Mouse (Mus musculus) kidney, embryonic 16.5 days (tissue): ENCODE measurements around the gene Daxx. TPM values are rescaled to one million over a fixed set of nuclear protein-coding genes. Genes with fewer than 3 reads are reported as not detected.

Source experiments
- ATAC-seq: fragments of 200-750 bp; cut with Nextera tagmentation; 2 replicates; pipeline ENCODE4 v1.8.0; 2017; ENCODE audit warnings: moderate TSS enrichment; ENCODE audit not compliant: low FRiP score, low TSS enrichment
- H3K27ac ChIP-seq: fragments of 300-500 bp; sonication (generic); 2 replicates; pipeline ENCODE4 v1.5.1; 2014; ENCODE audit warnings: low read length
- H3K27me3 ChIP-seq: fragments of 300-500 bp; sonication (generic); 2 replicates; pipeline ENCODE4 v1.6.1; 2014; ENCODE audit warnings: low read length, control low read depth, mixed read lengths; ENCODE audit not compliant: insufficient read depth
- H3K36me3 ChIP-seq: fragments of 300-500 bp; sonication (generic); 2 replicates; pipeline ENCODE4 v1.6.1; 2014; ENCODE audit warnings: low read length, control low read depth, mixed read lengths; ENCODE audit not compliant: insufficient read depth
- H3K4me1 ChIP-seq: fragments of 300-500 bp; sonication (generic); 2 replicates; pipeline ENCODE4 v1.6.1; 2014; ENCODE audit warnings: low read length, control low read depth, mixed read lengths; ENCODE audit not compliant: insufficient read depth
- H3K4me2 ChIP-seq: fragments of 300-500 bp; sonication (generic); replicated peaks from 2 replicates; pipeline ENCODE4 v1.6.1; 2014; ENCODE audit warnings: low read depth, low read length
- H3K4me3 ChIP-seq: fragments of 300-500 bp; sonication (generic); 2 replicates; pipeline ENCODE4 v1.5.1; 2014; ENCODE audit warnings: mild to moderate bottlenecking, low read length
- H3K9ac ChIP-seq: fragments of 300-500 bp; sonication (generic); replicated peaks from 2 replicates; pipeline ENCODE4 v1.6.1; 2014; ENCODE audit warnings: low read length
- H3K9me3 ChIP-seq: fragments of 300-500 bp; sonication (generic); 2 replicates; pipeline ENCODE4 v1.6.1; 2016; ENCODE audit warnings: low read length, control low read depth
- WGBS: fragments of 180-500 bp; shearing (Covaris S2); extraction: QIAGEN DNeasy Blood & Tissue Kit; methylation state at CpG from one replicate; pipeline ENCODE4 v1.1.7; 2014; 5-methylcytosine and 5-hydroxymethylcytosine counted together
- microRNA-seq: library from miRNA; unstranded; fragments of <30 nt; microRNA quantifications from one replicate; pipeline ENCODE4, GENCODE M21; 2016
- polyA plus RNA-seq: library from polyadenylated mRNA; unstranded; fragments of >200 nt; fragmentation: Nextera tagmentation; extraction: Ambion mirVana; gene quantifications from 2 replicates; pipeline ENCODE4 v1.2.1, GENCODE M21; 2015

Daxx gene
- polyA plus RNA-seq, 1 experiment from 2014 or later, result 60.1 TPM

- H3K36me3 ChIP-seq, result peaks cover 46% of the 10 kb centered on the region
- H3K27ac ChIP-seq, result no peak overlapping the region
- no peaks in the 10 kb centered on the region for H3K27me3 ChIP-seq
- peak overlapping the region; percentile 87 for H3K4me3 ChIP-seq
- peak overlapping the region; percentile 75 for H3K9ac ChIP-seq
- peak overlapping the region; percentile 74 for H3K4me2 ChIP-seq
- no peaks in the 10 kb centered on the region for H3K9me3 ChIP-seq
- ATAC-seq, result no peak
- H3K4me1 ChIP-seq, result peaks cover 38% of the 10 kb centered on the region
- 7% methylated on average over 10 of the region's 10 CpGs for WGBS
These were observed 47.1 kb downstream of the Daxx start for GRCm38 (mm10) chr17:33956336-33956735.

GRCm38 (mm10) chr17:33957493-33957892, 48.3 kb downstream of the Daxx start:
- WGBS, result 88% methylated on average over 6 of the region's 6 CpGs
- Histone ChIP-seq H3K9ac (no peak overlapping the region), H3K27ac (no peak overlapping the region), H3K36me3 (peaks cover 46% of the 10 kb centered on the region), H3K4me1 (peaks cover 27% of the 10 kb centered on the region), H3K9me3 (no peaks in the 10 kb centered on the region), H3K4me3 (no peak overlapping the region), H3K27me3 (no peaks in the 10 kb centered on the region), H3K4me2 (no peak overlapping the region)
- no peak for ATAC-seq

- Histone ChIP-seq H3K4me1 (peaks cover 18% of the 10 kb centered on the region), H3K4me2 (no peak overlapping the region), H3K9me3 (no peaks in the 10 kb centered on the region), H3K36me3 (peaks cover 46% of the 10 kb centered on the region), H3K9ac (no peak overlapping the region), H3K27ac (no peak overlapping the region), H3K27me3 (no peaks in the 10 kb centered on the region), H3K4me3 (no peak overlapping the region)
- no peak for ATAC-seq
- WGBS, result 97% methylated on average over 11 of the region's 11 CpGs
These were observed 49.2 kb downstream of the Daxx start for GRCm38 (mm10) chr17:33958451-33958850.

GRCm38 (mm10) chr17:33959135-33959534, 49.9 kb downstream of the Daxx start:
- Histone ChIP-seq H3K4me3 (no peak overlapping the region), H3K36me3 (peaks cover 45% of the 10 kb centered on the region), H3K4me2 (no peak overlapping the region), H3K4me1 (peaks cover 11% of the 10 kb centered on the region), H3K9me3 (no peaks in the 10 kb centered on the region), H3K27ac (no peak overlapping the region), H3K27me3 (no peaks in the 10 kb centered on the region), H3K9ac (no peak overlapping the region)
- ATAC-seq, result no peak
- 97% methylated on average over 13 of the region's 13 CpGs for WGBS

GRCm38 (mm10) chr17:33959948-33960347, 50.7 kb downstream of the Daxx start:
- no peak for ATAC-seq
- peaks cover 5% of the 10 kb centered on the region for H3K4me1 ChIP-seq
- H3K27ac ChIP-seq, result no peak overlapping the region
- H3K4me3 ChIP-seq, result no peak overlapping the region
- H3K9me3 ChIP-seq, result no peaks in the 10 kb centered on the region
- no peaks in the 10 kb centered on the region for H3K27me3 ChIP-seq
- H3K36me3 ChIP-seq, result peaks cover 45% of the 10 kb centered on the region
- no peak overlapping the region for H3K9ac ChIP-seq
- 95% methylated on average over 15 of the region's 15 CpGs for WGBS
- H3K4me2 ChIP-seq, result no peak overlapping the region

- Histone ChIP-seq H3K9ac (no peak overlapping the region), H3K27me3 (no peaks in the 10 kb centered on the region), H3K4me3 (no peak overlapping the region), H3K36me3 (peaks cover 48% of the 10 kb centered on the region), H3K4me2 (no peak overlapping the region), H3K27ac (no peak overlapping the region), H3K9me3 (no peaks in the 10 kb centered on the region), H3K4me1 (no peaks in the 10 kb centered on the region)
- no peak for ATAC-seq
- 91% methylated on average over 7 of the region's 7 CpGs for WGBS
These were observed 53.7 kb downstream of the Daxx start for GRCm38 (mm10) chr17:33962876-33963275.

Small RNA genes lying within 50 kb of the gene (microRNA-seq; reads per million reads assigned to microRNA genes)
- not detected for gene Gm27740

Other genes with a start within 250 kb of the Daxx start
- gene Hnrnpm, start 222.6 kb upstream of the Daxx start, polyA plus RNA-seq, result 390 and 407 TPM in 2 replicates
- 58.4 and 61.9 TPM in 2 replicates for gene March2, start 190.7 kb upstream of the Daxx start, polyA plus RNA-seq
- gene Rab11b, start 148.9 kb upstream of the Daxx start, polyA plus RNA-seq, result 245 and 303 TPM in 2 replicates
- gene Angptl4, start 127.6 kb upstream of the Daxx start, polyA plus RNA-seq, result 28.4 and 29.5 TPM in 2 replicates
- 65.0 and 73.5 TPM in 2 replicates for gene Kank3, start 98.9 kb upstream of the Daxx start, polyA plus RNA-seq
- 796 and 818 TPM in 2 replicates for gene Rps28, start 84.9 kb upstream of the Daxx start, polyA plus RNA-seq
- gene Ndufa7, start 84.8 kb upstream of the Daxx start, polyA plus RNA-seq, result 480 and 498 TPM in 2 replicates
- 120 and 122 TPM in 2 replicates for gene Cd320, start 66.3 kb upstream of the Daxx start, polyA plus RNA-seq
- gene Gm7029, start 35.6 kb upstream of the Daxx start, polyA plus RNA-seq, result not detected in 2 replicates
- gene Kifc1, start 18.8 kb upstream of the Daxx start, polyA plus RNA-seq, result 9.6 and 10.5 TPM in 2 replicates
- 0.22 TPM in 1 of 2 replicates, not detected in the other for gene Platr17, start 4.3 kb upstream of the Daxx start, polyA plus RNA-seq
- gene Tapbp, start 6.5 kb downstream of the Daxx start, polyA plus RNA-seq, result 36.1 and 39.2 TPM in 2 replicates
- 20.6 and 20.9 TPM in 2 replicates for gene Zbtb22, start 6.5 kb downstream of the Daxx start, polyA plus RNA-seq
- gene Rgl2, start 20.1 kb downstream of the Daxx start, polyA plus RNA-seq, result 35.9 and 38.0 TPM in 2 replicates
- gene Pfdn6, start 30.9 kb downstream of the Daxx start, polyA plus RNA-seq, result 168 and 174 TPM in 2 replicates
- gene Wdr46, start 31.2 kb downstream of the Daxx start, polyA plus RNA-seq, result 32.7 and 37.7 TPM in 2 replicates
- gene B3galt4, start 42.1 kb downstream of the Daxx start, polyA plus RNA-seq, result 6.2 and 6.9 TPM in 2 replicates
- gene Vps52, start 46.4 kb downstream of the Daxx start, polyA plus RNA-seq, result 51.9 and 54.7 TPM in 2 replicates
- 1,660 and 1,786 TPM in 2 replicates for gene Rps18, start 46.6 kb downstream of the Daxx start, polyA plus RNA-seq
- 31.5 and 32.7 TPM in 2 replicates for gene H2-K1, start 90.9 kb downstream of the Daxx start, polyA plus RNA-seq
- 14.7 and 18.7 TPM in 2 replicates for gene Ring1, start 115.3 kb downstream of the Daxx start, polyA plus RNA-seq
- gene H2-Ke6, start 118.6 kb downstream of the Daxx start, polyA plus RNA-seq, result 52.9 and 54.0 TPM in 2 replicates
- gene Slc39a7, start 122.3 kb downstream of the Daxx start, polyA plus RNA-seq, result 227 and 231 TPM in 2 replicates
- gene Rxrb, start 122.4 kb downstream of the Daxx start, polyA plus RNA-seq, result 52.7 and 56.7 TPM in 2 replicates
- gene Col11a2, start 130.0 kb downstream of the Daxx start, polyA plus RNA-seq, result 3.2 and 3.7 TPM in 2 replicates
- gene H2-Oa, start 182.9 kb downstream of the Daxx start, polyA plus RNA-seq, result 0.52 and 0.82 TPM in 2 replicates
- 18.3 and 19.0 TPM in 2 replicates for gene H2-DMa, start 210.1 kb downstream of the Daxx start, polyA plus RNA-seq
- gene Brd2, start 213.2 kb downstream of the Daxx start, polyA plus RNA-seq, result 117 and 134 TPM in 2 replicates
- gene H2-DMb2, start 233.9 kb downstream of the Daxx start, polyA plus RNA-seq, result 24.5 and 30.3 TPM in 2 replicates
- 7.2 and 8.6 TPM in 2 replicates for gene H2-DMb1, start 243.7 kb downstream of the Daxx start, polyA plus RNA-seq